Mouse (Mus musculus) right cerebral cortex, postnatal 14 days (tissue): Measurements from ENCODE around the gene Fcgr2b.
"Not testable (repeated sequence)": the region's sequence is repeated elsewhere in the genome, so short reads cannot be mapped to it uniquely, and the experiment has no call there.

Experiments
- DNase-seq: peaks from one replicate; pipeline ENCODE4 v3.0.0; 2022

The Fcgr2b gene

GRCm38 (mm10) chr1:170975350-170975749 lies 997 bp downstream of the Fcgr2b start:
- DNase-seq: not testable (repeated sequence)

- no peak for DNase-seq
These were observed 1.6 kb downstream of the Fcgr2b start for GRCm38 (mm10) chr1:170974736-170975135.

GRCm38 (mm10) chr1:170974171-170974570 lies 2.2 kb downstream of the Fcgr2b start:
- DNase-seq: no peak

- DNase-seq: no peak
These were observed 3.4 kb downstream of the Fcgr2b start for GRCm38 (mm10) chr1:170972936-170973335.

- DNase-seq: no peak
These were observed 3.9 kb downstream of the Fcgr2b start for GRCm38 (mm10) chr1:170972494-170972893.

- no peak for DNase-seq
These were observed 7.8 kb downstream of the Fcgr2b start for GRCm38 (mm10) chr1:170968576-170968975.

GRCm38 (mm10) chr1:170967581-170967980 lies 8.8 kb downstream of the Fcgr2b start:
- no peak for DNase-seq

GRCm38 (mm10) chr1:170963087-170963486 lies 13.3 kb downstream of the Fcgr2b start:
- DNase-seq: no peak

GRCm38 (mm10) chr1:170962301-170962700 lies 14.0 kb downstream of the Fcgr2b start:
- DNase-seq: no peak

GRCm38 (mm10) chr1:170961101-170961500 lies 15.2 kb downstream of the Fcgr2b start:
- no peak for DNase-seq

- no peak for DNase-seq
These were observed 16.6 kb downstream of the Fcgr2b start for GRCm38 (mm10) chr1:170959791-170960190.

- DNase-seq: no peak
These were observed 18.1 kb downstream of the Fcgr2b start for GRCm38 (mm10) chr1:170958225-170958624.

- no peak for DNase-seq
These were observed 23.2 kb downstream of the Fcgr2b start for GRCm38 (mm10) chr1:170953192-170953591.

- no peak for DNase-seq
These were observed 25.6 kb downstream of the Fcgr2b start for GRCm38 (mm10) chr1:170950772-170951171.

GRCm38 (mm10) chr1:170944908-170945307 lies 31.4 kb downstream of the Fcgr2b start:
- DNase-seq: not testable (repeated sequence)

GRCm38 (mm10) chr1:170944151-170944550 lies 32.2 kb downstream of the Fcgr2b start:
- not testable (repeated sequence) for DNase-seq

- DNase-seq: no peak
These were observed 37.1 kb downstream of the Fcgr2b start for GRCm38 (mm10) chr1:170939255-170939654.

GRCm38 (mm10) chr1:170934383-170934782 lies 42.0 kb downstream of the Fcgr2b start:
- no peak for DNase-seq

GRCm38 (mm10) chr1:170933940-170934339 lies 42.4 kb downstream of the Fcgr2b start:
- no peak for DNase-seq

GRCm38 (mm10) chr1:170933386-170933920 lies 42.9 kb downstream of the Fcgr2b start:
- DNase-seq: no peak

- no peak for DNase-seq
These were observed 44.3 kb downstream of the Fcgr2b start for GRCm38 (mm10) chr1:170932043-170932442.

- DNase-seq: no peak
These were observed 47.1 kb downstream of the Fcgr2b start for GRCm38 (mm10) chr1:170929245-170929644.

GRCm38 (mm10) chr1:170928467-170928866 lies 47.9 kb downstream of the Fcgr2b start:
- no peak for DNase-seq

- no peak for DNase-seq
These were observed 49.0 kb downstream of the Fcgr2b start, which contains the start of gene Fcrla for GRCm38 (mm10) chr1:170927378-170927777. TSS of gene Fcrla (minus strand) at chr1:170927583.

- no peak for DNase-seq
These were observed 49.4 kb downstream of the Fcgr2b start for GRCm38 (mm10) chr1:170926941-170927340.
